Mouse (Mus musculus): ENCODE data around the gene Polr3c. TPM values are rescaled to one million over a fixed set of nuclear protein-coding genes. Genes with fewer than 3 reads are reported as not detected.
"Not testable (repeated sequence)": the region's sequence is repeated elsewhere in the genome, so short reads cannot be mapped to it uniquely, and the experiment has no call there.

The Polr3c gene
- total RNA-seq, 2 experiments from 2014 or later: 23.2 to 24.3 TPM

DNA sequence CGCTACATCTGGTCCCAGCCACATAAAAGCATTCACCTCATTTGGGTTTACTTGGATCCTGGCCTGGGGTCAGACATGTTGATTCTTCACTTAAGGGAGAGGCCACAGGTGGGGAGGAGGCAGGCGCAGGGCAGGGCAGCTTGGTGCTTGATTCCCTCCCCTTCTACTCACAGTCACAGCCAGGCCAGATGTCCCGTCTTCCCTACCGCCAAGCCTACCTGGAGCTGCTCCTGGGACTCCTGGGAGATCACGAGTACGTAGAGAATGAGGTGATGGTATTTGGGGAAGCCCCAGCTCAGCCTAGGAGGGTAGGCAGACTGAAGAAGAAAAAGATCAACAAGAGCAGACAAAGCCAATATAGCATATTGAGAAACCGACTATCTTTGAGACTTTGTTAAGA, 20.4 kb downstream of the Polr3c start:
- Histone ChIP-seq H3K4me3 (no peak overlapping the region), H3K27ac (no peak overlapping the region)
- DNase-seq: no peak
- intact Hi-C loops (cut with DNase I): loop anchor here (5.0 kb wide), 1 partner anchor 40 kb away; no protein-coding TSS in a partner anchor
- no peak for TF ChIP-seq CTCF (IDR thresholded peaks at IDR 0.05)

DNA sequence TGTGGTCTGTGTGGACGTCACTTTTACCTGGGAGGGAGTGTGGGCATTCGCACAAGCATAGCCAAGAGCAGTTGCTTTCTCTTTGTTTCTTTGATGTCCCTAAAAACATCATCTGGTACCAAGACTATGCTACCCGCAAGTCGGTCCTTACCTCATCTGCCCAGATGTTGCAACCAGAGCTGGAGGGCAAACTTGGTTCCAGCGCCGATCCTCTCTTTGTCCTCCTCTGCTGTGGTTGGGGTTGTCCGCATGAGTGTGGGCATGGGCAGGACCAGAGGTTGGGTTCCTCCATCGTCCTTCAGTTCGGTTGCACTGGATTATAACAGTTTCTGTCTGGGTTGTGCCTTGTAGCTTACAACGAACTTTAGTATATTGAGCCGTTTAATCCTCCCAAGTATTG, 21.2 kb downstream of the Polr3c start:
- H3K4me3 ChIP-seq: no peak overlapping the region
- no peak for DNase-seq
- intact Hi-C loops (cut with DNase I): loop anchor here (5.0 kb wide), 1 partner anchor 39 kb away; no protein-coding TSS in a partner anchor
- no peak overlapping the region for H3K27ac ChIP-seq
- TF ChIP-seq CTCF (IDR thresholded peaks at IDR 0.05): no peak

DNA sequence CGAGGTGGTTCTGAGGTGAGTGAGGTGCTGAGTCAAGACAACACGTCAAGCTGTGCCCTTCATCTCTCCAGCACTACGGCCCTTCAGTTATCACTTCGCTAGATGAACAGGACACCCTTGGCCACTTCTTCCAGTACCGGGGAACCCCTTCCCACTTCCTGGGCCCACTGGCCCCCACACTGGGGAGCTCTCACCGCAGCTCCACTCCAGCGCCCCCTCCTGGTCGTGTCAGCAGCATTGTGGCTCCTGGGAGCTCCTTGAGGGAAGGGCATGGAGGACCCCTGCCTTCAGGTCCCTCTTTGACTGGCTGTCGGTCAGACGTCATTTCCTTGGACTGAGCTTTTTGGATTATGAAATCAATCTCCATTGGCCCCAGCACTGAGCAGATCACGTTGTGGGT, 22.6 kb downstream of the Polr3c start:
- H3K4me3 ChIP-seq: no peak overlapping the region
- no peak for DNase-seq
- TF ChIP-seq CTCF (IDR thresholded peaks at IDR 0.05): peak; percentile 59
- intact Hi-C loops (cut with DNase I): loop anchor here (5.0 kb wide), 2 partner anchors 37 to 157 kb away; no protein-coding TSS in a partner anchor
- H3K27ac ChIP-seq: no peak overlapping the region

DNA sequence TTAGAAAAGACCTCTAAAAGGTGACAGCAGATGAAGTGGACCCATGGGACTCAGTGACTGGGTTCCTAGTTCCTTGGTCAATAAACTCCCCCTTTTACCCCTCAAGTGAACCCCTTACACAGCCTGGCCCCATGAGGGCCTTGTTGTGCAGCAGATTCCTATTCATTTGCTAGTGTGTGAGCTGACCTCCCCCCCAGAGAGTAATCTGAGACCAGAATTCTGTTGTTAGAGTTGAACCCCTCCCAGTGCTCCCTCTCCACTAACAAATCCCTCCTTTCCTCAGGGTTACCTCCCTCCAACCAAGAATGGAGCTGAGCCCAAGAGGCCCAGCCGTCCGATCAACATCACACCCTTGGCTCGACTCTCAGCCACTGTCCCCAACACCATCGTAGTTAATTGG, 26.4 kb downstream of the Polr3c start:
- no peak overlapping the region for H3K27ac ChIP-seq
- no peak for DNase-seq
- H3K4me3 ChIP-seq: no peak overlapping the region
- no peak for TF ChIP-seq CTCF (IDR thresholded peaks at IDR 0.05)
- intact Hi-C loops (cut with DNase I): loop anchor here (5.0 kb wide), 1 partner anchor 154 kb away; no protein-coding TSS in a partner anchor

DNA sequence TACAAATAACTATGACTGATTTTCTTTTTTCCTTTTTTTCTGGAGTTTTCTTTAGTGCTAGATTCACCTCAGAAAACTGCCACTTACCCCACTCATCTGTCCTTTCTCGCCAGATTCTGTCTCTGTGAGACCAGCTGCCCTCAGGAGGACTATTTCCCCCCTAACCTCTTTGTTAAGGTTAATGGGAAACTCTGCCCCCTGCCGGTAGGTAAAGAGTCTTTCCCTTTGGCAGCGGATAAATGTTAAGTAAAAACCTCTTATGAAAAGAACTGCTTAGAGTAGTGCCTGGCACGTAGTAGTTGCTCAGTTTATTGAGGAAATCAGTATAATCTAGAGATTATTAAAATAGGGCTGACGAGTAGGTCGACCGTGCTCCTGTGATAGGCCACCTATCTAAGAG, 27.1 kb downstream of the Polr3c start:
- intact Hi-C loops (cut with DNase I): loop anchor here (5.0 kb wide), 1 partner anchor 153 kb away; no protein-coding TSS in a partner anchor
- Histone ChIP-seq H3K4me3 (no peak overlapping the region), H3K27ac (no peak overlapping the region)
- no peak for DNase-seq
- TF ChIP-seq CTCF (IDR thresholded peaks at IDR 0.05): peak; percentile 67

DNA sequence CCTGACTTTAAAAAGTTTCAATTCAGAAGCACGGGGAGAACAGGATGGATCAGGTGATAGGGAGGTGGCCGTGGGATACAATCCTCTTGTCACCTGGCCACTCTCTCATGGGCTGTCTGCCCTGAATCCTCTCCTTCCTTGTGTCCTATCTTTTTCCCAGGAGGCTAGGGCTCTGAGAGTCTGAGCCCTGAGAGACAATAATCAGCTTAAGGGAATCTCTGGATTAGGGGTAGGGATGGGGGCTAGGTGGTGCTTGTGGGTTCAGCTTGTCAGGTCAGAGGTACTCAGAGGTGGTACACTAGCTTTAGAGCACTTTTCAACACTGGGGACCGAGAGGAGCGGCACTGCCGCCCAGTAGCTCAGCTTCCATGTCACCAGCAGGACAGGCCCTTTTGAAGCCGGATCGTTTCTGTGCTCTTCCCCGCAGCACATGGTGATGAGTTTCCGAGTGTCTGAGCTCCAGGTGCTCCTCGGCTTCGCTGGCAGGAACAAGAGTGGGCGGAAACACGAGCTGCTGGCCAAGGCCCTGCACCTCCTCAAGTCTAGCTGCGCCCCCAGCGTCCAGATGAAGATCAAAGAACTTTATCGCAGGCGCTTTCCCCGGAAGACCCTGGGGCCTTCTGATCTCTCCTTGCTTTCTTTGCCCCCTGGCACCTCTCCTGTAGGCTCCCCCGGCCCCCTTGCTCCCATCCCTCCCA, 28.3 kb downstream of the Polr3c start:
- intact Hi-C loops (cut with DNase I): no loop called here
- Histone ChIP-seq H3K27ac (no peak overlapping the region), H3K4me3 (no peak overlapping the region)
- DNase-seq: no peak
- TF ChIP-seq CTCF (IDR thresholded peaks at IDR 0.05): no peak

DNA sequence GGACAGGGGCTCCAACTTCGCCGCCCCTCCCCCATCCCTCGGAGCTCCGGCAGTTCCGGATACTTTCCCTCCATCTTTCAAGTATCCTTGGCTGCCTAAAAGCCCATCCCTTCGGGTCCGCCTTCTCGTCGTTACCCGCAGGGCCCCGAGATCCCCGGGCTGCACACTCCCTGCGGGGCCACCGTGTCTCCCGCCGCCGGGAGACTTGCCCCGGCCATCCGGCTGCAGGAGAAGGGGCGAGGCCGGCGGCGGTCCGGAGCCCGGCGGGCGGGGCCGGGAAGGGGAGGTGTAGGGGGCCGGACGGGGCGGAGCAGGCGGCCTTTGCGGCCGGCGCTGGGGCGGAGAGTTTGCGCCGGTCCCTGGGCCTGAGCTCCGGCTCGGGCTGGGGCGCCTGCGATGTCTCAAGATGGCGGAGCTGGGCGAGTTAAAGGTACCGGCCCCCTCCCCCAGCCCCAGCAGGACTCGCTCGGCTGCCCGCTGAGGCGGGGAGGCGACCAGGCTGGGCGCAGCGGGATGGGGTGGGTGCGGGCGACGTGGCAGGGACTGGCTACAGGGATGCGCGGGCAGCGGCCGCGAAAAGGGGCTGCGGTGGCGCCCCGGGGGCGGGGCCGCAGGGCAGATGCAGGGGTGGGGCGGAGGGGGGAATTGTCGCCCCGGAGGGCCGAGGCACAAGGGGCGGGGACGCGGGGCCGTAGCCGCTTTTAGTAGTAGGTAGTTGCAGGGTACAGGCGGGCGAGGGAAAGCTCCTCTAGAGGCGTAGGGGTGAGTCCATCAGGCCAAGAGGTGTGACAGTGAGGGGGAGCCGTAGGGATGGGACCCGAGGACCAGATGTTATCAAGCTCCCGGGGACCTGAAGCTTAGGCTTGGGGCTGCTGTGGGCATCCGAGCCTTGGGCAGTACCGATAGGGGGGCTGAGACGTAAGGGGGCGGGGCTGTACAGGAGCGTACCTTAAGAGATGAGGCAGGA, 30.4 kb downstream of the Polr3c start:
- Histone ChIP-seq H3K27ac (peak overlapping the region; percentile 96), H3K4me3 (peak overlapping the region; percentile 95)
- TF ChIP-seq CTCF (IDR thresholded peaks at IDR 0.05): no peak
- intact Hi-C loops (cut with DNase I): no loop called here
- peak; percentile 96 for DNase-seq

DNA sequence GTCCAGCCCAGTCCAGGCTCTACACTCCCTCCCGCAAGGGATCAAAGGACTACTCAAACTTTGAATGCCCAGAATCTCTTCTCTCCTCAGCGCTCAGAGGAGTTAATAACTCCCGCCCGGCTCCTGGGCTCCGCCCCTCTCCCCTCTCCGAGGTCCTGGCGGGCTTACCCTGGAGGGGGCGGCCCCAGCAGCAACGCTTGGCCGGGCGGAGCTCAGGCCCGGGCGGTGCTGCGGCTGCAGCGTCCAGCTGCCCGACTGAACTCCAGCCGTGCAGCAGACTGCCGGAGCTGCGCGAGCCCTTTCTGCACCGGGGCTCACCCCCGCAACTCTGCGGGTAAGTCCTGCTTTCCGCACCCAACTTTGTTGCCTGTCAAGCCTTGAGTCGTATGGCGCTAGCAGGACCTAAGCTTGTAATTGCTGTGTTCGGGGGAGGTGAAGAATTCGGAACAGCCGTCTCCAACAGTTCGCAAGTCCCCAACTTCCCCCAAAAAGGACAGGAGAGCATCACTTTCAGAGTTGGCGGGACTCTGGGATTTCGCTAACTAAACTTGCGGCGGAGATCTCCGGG, 31.1 kb downstream of the Polr3c start, which contains the start of gene Pias3:
Gene Pias3 (plus strand): TSS at position 187 of the 568 bp plus-strand sequence.
- peak; percentile 93 for DNase-seq
- no peak for TF ChIP-seq CTCF (IDR thresholded peaks at IDR 0.05)
- intact Hi-C loops (cut with DNase I): no loop called here
- peak within 1 kb of the TSS; percentile 96 for H3K27ac ChIP-seq
- H3K4me3 ChIP-seq: peak within 1 kb of the TSS; percentile 95

DNA sequence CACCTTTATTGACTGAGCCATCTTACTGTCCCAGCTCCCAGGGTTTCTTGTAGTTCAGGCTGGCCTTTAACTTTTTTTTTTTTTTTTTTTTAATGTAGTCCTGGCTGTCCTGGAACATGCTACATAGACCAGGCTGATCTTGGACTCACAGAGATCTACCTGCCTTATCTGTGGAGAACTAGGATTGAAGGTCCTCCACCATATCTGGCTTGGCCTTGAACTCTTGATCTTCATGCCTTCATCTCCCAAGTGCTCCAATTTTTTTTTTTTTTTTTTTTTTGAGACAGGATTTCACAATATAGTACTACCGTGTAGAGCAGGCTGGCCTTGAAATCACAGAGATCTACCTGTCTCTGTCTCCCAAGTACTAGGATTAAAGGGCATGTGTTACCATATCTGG, 33.8 kb downstream of the Polr3c start:
- H3K27ac ChIP-seq: no peak overlapping the region
- intact Hi-C loops (cut with DNase I): no loop called here
- no peak overlapping the region for H3K4me3 ChIP-seq
- DNase-seq: no peak
- no peak for TF ChIP-seq CTCF (IDR thresholded peaks at IDR 0.05)

DNA sequence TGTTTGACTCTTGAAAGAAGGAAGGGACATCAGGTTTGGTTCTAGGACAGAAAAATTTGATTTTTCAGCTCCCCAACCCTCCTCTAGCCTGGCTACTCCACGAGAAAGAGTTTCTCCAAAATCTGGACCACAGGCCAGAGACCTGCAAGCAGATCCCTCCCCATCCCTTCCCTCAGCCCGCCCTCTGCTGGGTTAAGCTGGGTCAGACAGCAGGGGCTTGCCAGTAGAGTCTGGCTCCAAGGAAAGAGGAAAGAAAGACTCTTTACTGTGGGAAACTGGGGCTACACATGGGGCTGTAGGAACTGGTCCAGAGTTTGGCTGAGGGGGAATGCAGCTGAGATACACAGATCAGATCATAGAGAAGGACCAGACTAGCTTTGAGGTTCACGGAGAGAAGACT, 34.9 kb downstream of the Polr3c start:
- TF ChIP-seq CTCF (IDR thresholded peaks at IDR 0.05): peak; percentile 44
- DNase-seq: peak; percentile 66

DNA sequence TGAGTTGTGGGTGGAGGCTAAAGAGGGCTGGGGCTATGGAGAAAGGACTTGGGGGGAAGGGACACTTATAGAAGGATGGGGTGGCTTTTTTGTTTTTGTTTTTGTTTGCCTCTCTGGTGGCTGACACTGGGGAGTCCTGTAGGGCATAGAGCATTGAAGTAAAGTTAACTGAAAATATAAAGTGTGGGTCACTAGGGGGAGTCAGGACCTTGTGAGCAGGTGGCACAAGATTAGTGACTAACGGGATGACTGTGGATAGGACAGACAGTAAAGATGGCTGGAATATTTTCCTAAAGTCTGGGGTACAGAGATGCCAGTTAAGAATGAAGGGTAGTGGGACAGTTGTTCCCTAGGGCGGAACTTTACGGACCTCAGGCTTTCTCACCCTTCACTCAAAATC, 37.1 kb downstream of the Polr3c start:
- intact Hi-C loops (cut with DNase I): no loop called here
- TF ChIP-seq CTCF (IDR thresholded peaks at IDR 0.05): peak; percentile 32; the same call in 1 of the 2 replicates
- DNase-seq: no peak
- H3K27ac ChIP-seq: no peak overlapping the region
- no peak overlapping the region for H3K4me3 ChIP-seq

More for the DNA sequence above, 34.9 kb downstream of the Polr3c start:
- intact Hi-C loops (cut with DNase I): no loop called here
- H3K4me3 ChIP-seq: peak overlapping the region; percentile 28; the same call in 1 of the 2 replicates
- H3K27ac ChIP-seq: no peak overlapping the region

DNA sequence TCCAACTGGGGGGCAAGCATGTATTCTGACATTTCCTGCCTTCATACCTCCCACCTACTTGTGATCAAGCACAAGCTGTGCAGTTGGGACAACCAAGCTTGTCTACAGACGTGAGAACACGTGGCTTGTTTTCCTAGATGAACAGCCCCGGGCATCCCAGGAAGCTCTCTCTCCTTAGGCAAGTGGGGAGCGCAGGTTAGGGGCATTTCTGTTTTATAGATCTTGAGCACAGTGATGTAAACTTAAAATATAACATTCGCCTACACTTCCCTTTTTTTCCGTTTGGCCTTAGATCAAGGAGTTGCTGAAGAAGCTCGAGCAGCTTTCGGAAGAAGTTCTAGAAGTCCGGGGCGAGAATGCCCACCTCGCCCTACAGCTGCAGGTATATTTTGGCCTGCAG, 38.6 kb downstream of the Polr3c start:
- intact Hi-C loops (cut with DNase I): no loop called here
- Histone ChIP-seq H3K27ac (no peak overlapping the region), H3K4me3 (no peak overlapping the region)
- no peak for TF ChIP-seq CTCF (IDR thresholded peaks at IDR 0.05)
- DNase-seq: no peak

DNA sequence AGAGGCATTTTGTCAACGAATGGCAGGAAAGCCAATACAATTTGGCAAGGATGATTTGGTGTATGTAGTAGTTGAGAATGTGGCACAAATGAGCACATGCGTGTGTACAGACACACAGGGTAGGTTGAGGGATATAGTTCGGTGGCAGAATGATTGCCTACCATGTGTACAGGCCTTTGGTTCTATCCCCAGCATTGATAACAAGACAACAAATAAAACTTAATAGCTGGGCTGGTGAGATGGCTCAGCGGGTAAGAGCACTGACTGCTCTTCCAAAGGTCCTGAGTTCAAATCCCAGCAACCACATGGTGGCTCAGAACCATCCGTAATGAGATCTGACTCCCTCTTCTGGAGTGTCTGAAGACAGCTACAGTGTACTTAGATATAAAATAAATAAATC, 41.4 kb downstream of the Polr3c start:
- H3K27ac ChIP-seq; intact Hi-C loops (cut with DNase I): not testable (repeated sequence)

More for the DNA sequence above, 41.4 kb downstream of the Polr3c start:
- DNase-seq, H3K4me3 ChIP-seq: not testable (repeated sequence)
